Mouse (Mus musculus) heart, postnatal 4 days (tissue): ENCODE data around the gene Rab37. TPM values are rescaled to one million over a fixed set of nuclear protein-coding genes. Genes with fewer than 3 reads are reported as not detected.
A peak's percentile ranks its signal among the peaks of the same experiment; 100 is the strongest.

Experiments
- DNase-seq: peaks from one replicate; pipeline ENCODE4 v3.0.0; 2021
- total RNA-seq, 2 experiments: library from RNA; stranded (reverse); gene quantifications; 2 replicates each; pipeline ENCODE4 v1.2.3; 2021

Gene Rab37
- total RNA-seq, 2 experiments from 2014 or later: 1.0 to 1.1 TPM

DNA sequence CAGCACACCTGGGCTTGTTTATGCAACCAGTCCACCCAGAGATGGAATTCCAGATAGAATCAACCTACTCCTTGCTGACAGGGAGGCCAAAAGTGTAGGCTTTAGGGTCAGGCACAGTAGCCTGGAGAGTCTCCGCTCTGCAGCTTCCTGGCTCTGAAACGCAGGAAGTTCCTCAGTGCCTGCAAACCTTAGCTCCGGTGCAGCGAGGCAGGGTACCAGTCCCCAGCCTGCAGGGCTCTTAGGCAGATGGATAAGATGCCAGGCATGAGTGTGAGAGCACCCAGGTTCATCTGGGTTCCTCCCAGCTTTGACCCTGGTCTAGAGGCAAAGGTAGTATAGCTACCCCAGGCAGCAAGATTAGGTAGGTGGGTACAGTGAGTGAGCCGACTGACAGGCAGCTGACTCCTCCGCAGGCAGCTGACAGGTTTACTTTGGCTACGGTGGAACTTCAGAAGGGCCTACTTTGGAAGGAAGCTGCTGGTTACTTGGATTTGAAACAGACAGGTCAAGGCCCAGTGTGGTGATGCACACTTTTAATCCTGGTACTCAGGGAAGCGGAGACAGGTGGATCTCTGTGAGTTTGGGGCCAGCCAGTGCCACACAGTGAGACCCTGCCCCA lies 76.5 kb downstream of the Rab37 start:
- no peak for DNase-seq

DNA sequence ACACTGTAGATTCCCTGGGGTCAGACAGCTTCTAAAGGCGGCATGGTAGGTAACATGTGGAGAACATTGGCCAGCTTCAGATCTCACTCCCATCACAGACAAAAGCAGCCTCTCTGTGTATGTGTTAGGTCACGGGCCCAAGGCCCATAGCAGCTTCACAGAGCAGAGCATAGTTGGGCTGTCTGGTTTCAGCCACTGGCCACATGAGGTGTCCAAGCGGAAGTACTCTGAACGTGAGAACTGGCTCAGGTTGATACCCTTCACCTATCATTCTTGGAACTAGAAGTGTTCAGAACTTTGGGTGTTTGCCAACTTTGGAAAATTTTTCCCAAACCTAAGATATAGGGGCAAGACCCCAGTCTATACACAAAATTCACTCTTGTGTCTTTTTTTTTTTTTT lies 78.2 kb downstream of the Rab37 start:
- no peak for DNase-seq

GRCm38 (mm10) chr11:115171125-115171524 lies 79.9 kb downstream of the Rab37 start:
- DNase-seq: no peak

DNA sequence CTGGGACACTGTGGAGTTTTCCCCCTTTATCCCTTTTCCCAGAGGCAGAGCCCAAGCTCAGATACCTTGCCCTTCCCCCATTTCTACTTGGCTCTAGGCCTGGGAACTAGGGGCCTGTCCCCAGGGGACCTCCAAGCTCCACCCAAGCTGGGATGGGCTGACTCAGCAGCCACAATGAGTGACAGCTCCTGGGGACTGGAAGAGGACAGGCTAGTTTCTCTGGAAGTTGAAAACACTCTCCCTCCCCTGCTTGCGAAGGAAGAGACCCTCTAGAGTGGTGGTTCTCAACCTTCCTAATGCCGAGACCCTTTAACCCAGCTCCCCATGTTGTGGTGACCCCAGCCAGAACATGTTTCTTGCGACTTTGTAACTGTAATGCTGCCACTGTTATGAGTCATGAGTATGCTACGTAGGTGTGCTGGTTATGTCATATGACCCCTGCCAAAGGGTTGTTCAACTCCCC lies 81.6 kb downstream of the Rab37 start:
- peak; percentile 79 for DNase-seq

DNA sequence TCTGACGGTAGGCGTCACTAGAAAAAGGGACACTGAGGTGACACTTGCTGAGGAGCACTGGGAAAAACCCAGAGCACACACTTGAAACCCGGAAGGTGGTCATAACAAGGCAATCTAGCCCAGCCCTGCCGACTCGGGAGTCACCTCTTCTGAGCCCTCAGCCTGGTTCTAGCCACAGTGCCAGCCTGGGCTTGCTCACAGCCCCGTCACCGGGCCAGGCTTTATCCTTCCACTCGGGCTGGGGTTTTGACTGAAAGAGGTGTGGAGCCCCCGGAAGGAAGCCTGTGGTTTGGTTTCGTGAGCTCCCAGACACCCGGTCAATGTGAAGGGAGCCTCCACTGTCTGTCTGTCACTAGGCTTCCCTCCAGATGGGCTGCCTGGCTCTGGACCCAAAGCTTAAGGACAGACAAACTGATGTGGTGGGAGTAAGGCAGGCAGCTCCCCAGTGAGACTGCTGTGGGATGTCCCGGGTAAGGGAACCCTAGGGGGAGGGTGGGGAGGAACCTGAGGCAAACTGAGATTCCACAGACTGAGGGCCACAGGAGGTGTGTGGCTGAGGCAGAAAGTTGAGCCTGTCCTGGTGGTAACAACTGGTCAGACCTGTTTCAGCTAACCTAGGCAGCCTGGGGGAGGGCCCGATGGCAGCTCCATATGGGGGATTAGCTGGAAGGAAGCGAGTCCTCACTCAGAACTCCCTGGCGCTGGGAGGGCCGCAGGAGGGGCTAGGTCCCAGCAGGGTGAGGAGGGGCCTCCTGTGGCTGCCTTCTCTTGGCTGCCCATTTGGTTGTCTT lies 82.5 kb downstream of the Rab37 start:
- DNase-seq: no peak

- DNase-seq: no peak
Measured at GRCm38 (mm10) chr11:115176399-115177190, 85.4 kb downstream of the Rab37 start.

- DNase-seq: no peak
Measured at GRCm38 (mm10) chr11:115177559-115178195, 86.4 kb downstream of the Rab37 start.

- no peak for DNase-seq
Measured at GRCm38 (mm10) chr11:115178766-115179165, 87.5 kb downstream of the Rab37 start.

DNA sequence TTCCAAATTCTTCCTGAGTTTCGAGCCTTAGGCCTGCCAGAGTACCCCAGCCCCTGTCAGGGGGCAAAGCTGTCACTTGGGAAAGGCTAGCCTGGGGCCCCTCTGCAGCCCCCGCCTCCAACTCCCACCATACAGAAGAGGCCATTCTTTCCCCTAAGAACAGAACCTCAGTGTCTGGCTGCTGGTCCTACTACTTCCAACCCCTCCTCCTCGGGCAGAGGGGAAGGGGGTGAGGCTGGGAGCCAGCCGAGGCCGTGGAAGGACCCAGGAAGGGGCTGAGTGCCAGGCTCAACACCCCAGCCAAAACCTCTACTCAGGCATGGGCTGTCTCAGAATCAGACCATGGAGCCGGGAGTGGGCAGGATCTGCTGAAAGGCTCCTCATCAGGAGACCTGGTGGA lies 88.0 kb downstream of the Rab37 start:
- no peak for DNase-seq

DNA sequence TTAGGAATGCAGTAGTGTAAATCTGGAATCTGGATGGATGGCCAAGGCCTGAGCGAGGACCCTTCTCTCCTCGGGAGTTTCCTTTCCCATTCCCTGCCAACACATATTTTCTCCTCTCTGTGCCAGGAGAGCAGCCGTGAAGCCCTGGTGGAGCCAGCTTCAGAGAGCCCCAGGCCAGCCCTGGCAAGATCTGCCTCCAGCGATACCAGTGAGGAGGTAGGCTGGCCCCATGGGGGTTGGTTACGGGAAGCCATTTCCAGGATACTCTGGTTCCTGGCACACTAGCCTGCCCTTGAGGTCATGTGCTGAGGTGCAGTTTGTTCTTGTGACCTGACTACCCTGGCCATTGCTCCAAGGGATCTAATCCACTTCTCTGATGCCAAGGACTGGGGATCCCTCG lies 88.7 kb downstream of the Rab37 start:
- DNase-seq: no peak

DNA sequence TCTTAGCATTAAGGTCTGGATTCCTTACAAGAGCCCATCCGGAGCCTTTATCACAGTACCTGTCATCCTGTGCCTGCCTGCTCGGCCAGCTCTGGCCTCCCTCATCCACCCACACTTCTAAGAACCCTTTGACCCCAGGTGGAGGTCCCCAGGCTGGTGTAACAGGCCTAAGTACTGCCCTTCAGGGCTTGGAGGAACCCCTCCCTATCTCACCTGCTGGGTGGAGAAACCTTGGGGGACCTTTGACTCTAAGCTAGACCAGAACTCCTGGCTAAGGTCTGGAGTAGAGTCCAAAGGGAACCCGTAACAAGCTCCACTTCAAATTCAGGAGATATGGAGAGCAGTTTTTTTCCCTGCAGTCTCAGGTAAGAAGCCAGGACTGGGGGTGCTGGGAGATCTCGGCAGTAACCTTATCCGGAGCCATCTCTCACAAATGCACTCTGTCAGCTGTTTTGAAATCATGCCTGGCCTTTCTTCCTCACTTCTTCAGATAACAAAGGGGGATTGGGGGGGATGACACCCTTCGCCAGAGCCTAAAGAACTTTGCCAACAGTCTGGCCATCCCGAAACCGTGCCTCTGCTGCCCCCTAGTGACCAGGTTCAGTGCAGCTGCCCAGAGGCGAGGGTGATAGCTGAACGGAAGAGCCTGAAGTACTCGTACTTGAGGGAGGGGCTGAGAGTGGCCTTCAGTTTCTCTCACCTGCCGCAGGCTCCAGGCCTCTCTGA lies 90.8 kb downstream of the Rab37 start:
- DNase-seq: peak; percentile 92

- no peak for DNase-seq
Measured at GRCm38 (mm10) chr11:115184973-115185372, 93.7 kb downstream of the Rab37 start.

DNA sequence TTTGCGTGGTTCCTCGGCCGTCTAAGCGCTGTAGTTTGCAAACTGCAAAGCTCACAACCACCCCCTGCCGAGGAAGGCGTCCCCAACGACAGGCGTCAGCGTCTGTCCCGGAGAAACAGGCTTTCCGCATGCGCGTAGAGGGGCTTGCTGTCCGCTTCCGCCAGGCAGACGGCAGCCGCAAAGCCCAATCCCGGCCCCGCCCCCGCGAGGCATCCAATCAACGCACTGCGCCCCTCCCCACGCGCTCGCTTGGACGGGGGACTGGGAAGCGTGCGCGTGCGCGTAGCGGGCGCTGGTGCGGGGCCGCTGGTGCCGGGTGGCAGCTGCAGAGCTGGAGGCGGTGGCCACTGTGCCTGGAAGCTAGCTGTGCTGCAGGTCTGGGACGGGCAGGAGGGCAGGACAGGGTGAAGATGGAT lies 96.0 kb downstream of the Rab37 start, which contains the start of gene Tmem104:
Gene Tmem104 (plus strand): TSS at position 264 of the 416 bp plus-strand sequence.
- peak; percentile 100 for DNase-seq

DNA sequence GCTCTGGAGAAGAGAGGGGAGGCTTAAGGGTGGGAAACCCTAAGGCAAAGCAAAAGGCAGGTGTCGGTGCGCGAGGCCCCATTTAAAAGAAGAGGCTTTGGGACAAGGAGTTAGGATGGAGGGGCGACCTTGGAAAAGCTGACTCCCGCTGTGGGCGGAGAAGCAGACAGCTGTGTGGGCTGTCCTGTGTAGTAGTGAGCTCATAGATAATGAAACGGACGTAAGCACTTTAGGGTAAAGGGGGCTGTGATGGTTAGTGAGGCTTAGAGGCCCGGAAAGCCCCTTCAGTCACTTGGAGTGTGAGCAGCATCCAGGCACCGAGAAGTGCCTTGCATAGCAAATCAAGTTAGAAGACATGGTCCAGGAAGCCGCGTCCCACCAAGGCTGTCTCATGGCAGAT lies 96.5 kb downstream of the Rab37 start, which contains the start of gene Nat9:
Gene Nat9 (minus strand): TSS at position 167 of the 400 bp plus-strand sequence.
- no peak for DNase-seq

GRCm38 (mm10) chr11:115188539-115189231 lies 97.5 kb downstream of the Rab37 start:
- DNase-seq: no peak

DNA sequence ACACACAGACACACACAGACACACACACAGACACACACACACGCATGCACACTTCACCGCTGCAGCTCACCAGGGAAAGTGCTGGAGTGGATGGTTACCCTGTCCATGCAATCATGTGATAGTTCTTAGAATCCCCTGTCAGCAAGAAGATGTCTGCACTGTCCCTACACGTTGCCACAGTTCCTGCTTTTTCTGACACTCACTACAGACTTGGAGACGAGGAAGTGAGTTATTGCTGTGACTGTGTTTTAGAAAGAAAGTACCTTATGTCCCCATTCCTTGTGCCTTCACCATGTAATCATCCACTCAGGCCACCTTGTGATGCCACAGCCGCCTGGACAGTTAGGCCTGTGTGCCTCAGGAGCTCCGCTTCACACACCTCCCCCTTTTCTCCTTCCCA lies 98.1 kb downstream of the Rab37 start:
- DNase-seq: no peak

DNA sequence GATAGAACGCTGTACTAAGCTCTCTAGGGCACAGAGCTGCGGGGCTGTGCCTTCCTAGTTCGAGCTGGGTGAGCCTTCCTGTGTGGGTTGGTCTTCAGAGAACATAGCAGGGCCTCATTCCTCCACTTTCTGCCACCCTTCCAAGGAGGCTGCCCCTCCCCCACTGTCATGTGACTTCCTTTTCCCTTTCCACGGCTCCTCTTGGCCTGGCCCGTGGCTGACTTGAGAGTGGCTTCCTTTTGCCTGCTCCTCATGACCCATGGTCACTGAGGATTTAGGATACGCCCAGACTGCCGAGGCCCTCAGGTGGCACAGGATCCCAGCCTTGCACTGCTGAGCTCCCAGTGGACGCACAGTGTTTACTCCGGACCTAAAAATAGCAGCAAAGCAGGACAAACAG lies 100.9 kb downstream of the Rab37 start:
- peak; percentile 69 for DNase-seq

DNA sequence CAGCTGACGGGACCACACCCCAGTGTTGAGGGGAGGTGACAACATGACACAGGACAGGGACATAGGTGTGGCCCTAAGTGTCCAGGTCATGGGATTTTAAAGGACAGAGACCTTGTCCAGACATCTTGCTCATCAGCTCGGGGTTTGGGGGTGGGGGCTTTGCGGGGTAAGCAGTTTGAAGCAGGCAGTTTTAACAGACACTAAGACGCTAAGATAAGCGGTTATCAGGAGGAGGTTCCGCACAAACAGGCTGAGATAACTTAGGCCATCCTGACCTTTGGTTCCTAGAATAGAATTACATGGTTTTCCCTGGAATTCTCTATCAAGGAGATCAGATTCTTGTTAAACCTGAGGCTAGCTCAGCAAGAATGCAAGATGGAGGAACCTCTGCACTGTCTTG lies 103.5 kb downstream of the Rab37 start:
- DNase-seq: no peak

DNA sequence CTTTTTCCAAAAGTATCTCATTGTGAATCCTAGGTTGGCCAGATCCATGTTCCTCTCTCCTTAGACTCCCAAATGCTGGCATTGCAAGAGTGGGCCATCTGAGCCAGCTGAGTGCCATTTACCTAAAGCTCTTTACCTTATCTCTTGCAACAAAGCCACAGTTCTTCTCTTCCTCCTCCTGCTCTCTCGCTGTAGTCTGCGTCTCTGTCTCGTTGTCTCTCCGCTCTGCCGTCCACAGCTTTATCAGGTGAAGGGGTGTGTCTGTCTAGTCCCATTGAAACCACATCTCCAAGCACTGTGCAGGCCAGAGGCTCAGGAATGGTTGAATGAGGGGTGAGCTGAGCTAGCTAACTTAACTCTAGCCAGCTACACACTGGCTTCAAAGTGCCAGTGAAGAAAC lies 104.7 kb downstream of the Rab37 start:
- DNase-seq: no peak

DNA sequence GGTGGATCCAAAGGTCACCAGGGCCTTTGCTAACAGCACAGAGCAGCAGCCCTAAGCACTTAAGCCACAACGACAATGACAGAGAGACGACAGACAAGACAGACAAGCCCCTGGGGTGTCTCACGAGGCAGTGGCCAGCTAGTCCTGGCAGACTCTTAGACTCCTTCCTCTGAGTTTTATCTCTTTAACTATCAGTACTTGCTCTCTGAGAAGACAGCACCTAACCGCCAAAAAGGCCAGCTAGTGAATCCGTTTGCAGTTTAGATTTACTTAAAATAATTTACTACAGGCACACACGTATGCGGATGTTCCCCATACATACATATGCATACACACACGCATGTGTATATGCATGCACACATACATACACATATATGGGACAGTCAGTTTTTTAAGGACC lies 106.3 kb downstream of the Rab37 start:
- DNase-seq: no peak

- DNase-seq: no peak
Measured at GRCm38 (mm10) chr11:115198932-115199384, 107.7 kb downstream of the Rab37 start.
